Mouse (Mus musculus) right cerebral cortex, postnatal 14 days (tissue): ENCODE measurements around the gene Igsf8.
A peak's percentile ranks its signal among the peaks of the same experiment; 100 is the strongest.

Source experiments
- DNase-seq: peaks from one replicate; pipeline ENCODE4 v3.0.0; 2022

Gene Igsf8

DNA sequence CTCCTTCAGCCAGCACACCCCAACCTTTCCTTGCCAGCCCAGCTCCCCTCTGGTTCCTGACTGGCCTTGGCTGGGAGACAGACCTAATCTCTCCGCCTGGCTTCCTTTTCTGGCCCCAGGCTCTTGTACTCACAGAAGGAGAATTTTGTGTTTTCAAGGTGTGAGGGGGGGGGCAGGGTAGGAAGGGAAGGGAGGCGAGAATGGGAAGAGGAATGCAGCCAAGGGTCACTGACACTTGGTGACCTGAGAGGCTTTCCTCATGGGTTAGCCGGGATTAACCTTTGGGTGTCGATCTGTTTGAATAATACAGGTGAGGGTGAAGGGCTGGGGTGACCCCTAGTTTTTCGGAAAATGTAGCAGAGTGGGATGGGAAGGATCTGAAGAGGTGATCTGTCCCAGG, 12.7 kb downstream of the Igsf8 start:
- DNase-seq: no peak

DNA sequence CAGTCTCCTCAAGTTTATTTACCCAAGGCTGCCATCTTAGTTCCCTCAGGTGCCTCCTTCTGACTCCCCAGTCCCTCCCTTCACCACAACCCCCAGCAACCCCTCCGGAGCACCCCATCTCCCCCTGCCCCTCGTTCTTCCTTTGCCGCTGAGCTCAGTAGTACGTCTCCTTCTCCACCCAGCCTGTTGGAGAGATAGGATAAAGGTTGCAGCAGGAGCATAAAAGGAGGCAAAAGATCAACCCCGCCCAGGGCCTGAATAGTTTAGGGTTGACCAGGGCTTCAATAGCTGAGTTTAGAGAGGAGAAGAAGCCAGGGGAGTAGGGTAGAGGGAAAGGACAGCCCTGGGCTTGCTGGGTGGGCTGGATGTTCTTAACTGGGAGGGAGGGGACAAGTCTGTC, 13.1 kb downstream of the Igsf8 start:
- DNase-seq: no peak

DNA sequence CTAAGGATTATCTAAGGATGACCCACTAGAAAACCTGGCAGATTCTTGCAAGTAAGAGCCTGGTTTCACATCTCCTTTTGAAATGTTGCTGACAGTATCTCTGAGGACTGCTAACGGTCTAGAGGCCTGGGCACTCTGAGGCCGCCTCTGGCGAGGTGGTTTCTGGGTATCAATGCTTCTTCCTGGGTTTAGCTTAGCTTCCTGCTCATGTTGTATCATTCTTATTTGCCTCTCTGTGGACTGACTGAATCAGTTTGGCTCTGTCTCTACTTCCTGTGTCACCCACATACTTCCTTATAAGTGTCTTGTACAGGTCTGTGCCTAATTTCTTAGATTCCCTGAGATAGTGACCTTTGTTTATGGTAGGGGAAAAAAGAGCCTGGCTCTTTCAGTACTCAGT, 15.7 kb downstream of the Igsf8 start:
- DNase-seq: no peak

DNA sequence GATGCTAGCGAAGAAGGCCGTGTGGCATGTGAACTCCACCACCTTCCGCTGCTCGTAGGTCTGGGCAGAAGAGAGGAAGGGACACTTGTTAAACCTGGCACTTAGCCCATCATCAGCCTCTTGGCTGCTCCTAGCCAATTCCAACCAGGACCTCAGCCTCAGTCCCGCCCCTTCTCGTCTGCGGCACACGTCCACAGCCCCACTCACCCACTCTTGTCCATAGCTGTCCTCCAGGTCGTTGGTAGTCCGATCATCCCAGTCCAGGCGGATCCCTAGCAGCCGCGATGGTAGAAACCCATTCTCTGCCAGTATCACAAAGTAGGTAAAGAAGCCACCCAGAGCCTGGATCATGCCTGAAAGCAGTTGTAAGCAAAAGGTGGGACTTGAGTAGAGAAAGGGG, 16.9 kb downstream of the Igsf8 start:
- no peak for DNase-seq

DNA sequence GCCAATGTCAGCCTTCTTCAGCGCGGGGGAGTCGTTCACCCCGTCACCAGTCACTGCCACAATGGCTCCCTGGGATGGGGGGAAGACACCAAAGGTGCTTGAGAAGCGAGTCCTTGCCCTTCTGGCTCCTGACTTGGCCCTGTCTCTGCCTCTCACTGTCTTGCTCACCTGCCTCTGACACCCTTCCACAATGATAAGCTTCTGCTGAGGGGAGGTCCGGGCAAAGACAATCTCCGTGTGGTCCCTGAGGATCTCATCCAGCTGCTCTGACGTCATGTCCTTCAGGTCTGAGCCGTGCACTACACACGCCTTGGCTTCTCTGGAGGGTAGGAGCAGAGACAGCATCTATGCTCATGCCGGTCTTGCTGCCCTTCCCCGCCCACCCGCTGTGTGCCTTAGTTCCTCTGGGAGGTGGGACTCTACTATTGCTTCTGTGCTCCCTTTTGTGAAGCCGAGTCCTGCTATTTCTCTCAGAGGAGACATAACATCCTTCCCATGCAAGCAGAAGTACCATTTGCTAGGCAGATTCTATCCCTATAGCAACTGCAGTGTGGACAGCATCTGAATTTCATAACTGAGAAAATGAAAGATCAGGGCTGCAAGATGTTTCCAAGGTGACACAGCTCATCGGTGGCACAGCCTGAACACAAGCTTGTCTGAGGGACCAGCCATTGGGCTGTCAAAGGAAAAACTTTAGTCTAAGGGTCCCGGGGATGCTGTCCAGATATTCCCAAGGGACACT, 18.5 kb downstream of the Igsf8 start:
- no peak for DNase-seq

DNA sequence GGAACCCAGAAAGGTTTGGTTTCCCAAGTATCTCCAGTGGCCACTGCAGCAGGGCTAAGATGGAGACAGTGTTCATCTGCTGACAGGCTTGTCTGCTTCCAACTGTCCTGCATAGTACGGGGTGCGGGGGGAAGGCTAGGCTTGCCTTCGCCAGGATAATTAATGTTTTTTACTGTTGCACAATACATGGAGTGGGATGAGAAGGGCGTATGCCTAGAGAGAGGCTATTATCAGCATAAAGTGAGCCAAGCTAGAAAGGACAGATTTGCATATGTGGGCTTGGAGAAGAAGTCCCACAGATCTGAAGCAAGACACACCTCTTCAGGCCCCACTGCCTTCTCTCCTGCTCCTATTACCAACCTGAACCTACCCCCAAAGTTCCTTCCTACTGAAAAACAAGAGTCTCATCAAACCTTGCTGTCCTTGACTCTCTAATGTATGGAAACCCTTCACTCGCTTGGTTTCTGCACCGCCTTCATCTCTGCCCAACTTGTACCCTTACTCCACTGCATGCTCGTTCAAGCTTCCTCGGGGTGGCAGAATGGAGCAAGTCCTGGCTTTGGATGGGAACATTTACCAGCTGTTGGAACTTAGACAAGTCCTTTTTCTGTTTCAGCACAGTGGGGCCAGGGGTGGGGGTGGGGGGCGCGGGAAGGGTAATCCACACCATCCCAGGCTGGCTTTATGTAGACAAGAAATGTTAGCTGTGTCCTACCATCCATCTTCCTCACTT, 20.2 kb downstream of the Igsf8 start:
- DNase-seq: no peak

DNA sequence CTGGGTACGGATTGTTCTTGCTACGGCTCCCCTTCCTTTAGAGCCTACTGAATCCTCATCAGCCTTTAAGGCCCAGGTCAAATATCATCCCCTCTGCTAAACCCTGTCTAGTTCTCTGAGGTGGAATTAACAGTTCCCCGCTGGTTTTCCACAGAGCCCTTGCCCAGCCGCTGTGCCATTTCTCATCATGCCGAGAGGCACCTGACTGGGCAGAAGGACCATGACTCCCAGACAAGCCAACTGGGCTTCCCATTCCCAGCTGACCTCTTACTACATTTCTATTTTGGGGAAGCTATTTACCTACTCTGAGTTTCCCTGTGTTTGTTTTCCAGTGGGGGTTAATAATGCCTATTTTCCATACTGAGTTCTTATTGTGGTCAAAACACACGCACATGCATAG, 21.6 kb downstream of the Igsf8 start:
- DNase-seq: no peak

DNA sequence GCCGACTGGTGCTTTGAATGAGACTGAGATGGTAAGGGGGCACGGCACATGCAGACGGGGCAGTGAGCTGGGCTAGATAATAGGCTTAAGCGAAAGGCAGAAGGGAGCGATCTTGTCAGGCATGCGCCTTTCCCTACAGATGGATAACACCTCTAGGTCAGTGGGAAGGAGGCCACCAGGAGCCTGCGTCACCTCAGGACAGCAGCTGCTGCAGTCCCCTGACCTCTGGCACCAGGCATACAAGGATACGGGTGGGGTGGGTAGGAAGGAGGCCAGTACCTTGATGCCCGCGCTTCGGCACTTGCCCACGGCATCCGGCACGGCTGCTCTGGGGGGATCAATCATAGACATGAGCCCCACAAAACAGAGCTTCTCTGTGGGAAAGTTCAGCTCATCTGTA, 22.8 kb downstream of the Igsf8 start:
- peak; percentile 2 for DNase-seq

DNA sequence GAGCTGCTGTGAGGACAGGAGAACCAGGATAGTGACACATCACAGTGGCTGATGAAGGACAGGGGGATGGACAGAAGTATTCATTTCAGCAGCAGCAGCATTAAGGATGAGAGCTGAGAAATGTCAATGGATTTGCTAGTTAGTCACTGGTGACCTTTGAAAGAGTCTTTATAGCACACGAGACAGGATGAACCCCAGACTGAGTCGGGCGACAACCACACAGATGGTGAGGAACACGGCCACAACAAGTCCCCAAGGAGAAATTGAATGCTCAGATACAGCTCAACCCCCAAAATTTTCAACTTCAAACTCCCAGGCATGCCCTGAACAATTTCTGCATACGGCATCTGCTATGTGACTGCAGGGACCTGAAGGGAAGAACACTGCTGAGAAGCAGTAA, 25.3 kb downstream of the Igsf8 start:
- DNase-seq: no peak

DNA sequence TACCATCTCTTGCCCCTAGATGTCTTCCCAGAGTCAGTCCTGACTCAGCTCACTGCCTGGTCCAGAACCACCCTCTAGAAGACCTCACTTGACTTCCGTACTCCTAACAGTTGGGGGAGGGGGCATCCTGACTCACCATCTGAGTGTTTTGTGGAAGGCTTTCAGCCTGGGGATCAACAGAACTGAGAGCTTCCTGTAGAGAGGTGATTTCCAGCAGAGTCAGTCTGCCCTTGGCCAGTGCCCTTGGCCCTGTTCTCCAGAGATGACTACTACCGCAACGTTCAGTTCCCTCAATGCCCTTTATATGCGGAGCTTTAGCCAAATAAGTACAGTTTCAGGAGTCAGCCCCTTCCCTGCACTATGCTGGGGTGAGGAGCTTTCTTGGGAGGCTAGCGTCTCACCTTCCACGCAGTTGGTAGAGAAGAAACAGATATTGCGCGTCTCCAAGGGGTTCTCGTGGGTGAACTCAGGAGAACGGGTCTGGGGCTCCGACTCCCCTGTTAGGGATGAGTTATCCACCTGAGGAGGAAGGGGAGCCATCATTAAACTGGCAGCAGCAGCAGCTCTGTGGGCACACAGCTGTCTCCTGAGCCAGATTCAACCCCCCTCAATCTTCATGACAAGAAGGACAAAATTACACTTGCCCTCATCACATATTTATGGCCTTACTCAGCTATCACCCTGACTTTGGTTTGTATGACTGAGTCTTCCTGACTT, 27.6 kb downstream of the Igsf8 start:
- DNase-seq: no peak

DNA sequence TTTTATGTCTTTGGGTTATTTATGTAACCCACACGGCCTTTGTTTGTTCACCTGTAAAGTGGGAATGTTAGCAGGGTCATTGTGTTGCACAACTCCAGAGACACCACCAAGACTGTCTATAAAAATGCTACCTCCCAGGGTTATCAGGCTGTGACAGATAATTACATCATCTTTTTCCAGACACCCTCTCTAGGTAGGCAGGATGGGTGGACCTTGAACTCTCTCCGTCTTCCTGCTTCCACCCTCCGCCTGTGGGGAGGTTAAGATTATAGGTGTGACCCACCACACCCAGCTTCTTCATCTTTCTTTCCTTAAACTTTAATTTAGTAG, 28.1 kb downstream of the Igsf8 start:
- DNase-seq: no peak

DNA sequence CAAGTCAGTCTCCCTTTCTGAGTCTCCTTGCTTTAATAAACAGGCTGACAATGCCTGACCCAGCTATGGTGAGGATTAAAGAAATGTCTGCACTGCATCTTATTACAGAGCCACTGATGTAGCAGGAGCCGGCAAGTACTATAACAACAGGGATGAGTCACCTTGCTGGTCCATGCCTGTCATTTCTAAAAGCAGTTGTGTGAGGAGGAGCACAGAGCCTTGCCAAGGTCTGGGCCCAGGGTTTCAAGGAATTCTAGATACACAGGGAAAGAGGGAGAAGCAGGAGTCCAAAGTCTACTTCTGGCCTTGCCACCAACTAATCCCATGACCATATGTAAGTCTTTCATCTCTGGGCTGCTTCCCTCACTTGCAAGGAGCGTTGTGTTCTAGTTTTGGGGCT, 31.4 kb downstream of the Igsf8 start:
- DNase-seq: no peak

DNA sequence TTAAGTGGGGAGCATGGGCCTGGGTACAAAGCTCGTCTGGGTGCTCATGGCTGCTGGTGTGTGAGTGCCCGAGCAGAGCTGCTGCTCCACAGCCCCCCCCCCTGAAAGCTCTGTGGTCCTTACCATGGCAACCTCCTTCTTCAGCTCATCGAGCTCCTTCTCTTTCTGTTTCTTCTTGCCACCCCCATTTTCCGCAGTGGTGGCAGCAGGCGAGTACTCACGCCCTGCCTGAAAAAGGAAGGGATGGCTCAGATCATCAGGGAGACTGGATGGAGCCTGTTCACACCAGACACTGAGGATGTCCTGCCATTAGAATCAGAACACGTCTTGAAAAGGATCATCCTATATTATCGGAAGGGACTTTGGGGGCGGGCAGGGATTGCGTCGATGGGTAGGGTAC, 32.0 kb downstream of the Igsf8 start:
- no peak for DNase-seq

DNA sequence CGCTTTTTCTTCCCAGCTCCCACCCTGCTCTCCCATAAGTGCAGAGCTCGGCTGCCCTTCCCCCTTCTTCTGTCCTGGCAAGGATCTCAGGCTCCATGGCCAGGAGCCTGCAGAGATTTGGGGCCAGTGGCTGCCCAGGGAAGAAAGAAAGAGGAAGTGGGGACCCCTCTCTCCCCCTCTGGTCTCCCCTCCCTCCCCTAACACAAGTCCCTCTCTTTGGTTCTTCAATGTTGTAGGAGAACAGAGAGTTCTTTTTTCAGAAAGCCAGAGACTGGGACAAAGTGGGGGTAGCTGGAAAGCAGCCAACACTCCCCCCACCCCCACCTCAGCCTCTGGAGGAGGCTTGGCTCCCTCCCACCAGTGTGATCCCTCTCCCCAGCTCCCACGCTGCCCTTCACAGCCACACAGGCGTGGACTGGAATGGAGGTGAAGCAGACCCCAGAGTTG, 34.3 kb downstream of the Igsf8 start:
- DNase-seq: peak; percentile 51

DNA sequence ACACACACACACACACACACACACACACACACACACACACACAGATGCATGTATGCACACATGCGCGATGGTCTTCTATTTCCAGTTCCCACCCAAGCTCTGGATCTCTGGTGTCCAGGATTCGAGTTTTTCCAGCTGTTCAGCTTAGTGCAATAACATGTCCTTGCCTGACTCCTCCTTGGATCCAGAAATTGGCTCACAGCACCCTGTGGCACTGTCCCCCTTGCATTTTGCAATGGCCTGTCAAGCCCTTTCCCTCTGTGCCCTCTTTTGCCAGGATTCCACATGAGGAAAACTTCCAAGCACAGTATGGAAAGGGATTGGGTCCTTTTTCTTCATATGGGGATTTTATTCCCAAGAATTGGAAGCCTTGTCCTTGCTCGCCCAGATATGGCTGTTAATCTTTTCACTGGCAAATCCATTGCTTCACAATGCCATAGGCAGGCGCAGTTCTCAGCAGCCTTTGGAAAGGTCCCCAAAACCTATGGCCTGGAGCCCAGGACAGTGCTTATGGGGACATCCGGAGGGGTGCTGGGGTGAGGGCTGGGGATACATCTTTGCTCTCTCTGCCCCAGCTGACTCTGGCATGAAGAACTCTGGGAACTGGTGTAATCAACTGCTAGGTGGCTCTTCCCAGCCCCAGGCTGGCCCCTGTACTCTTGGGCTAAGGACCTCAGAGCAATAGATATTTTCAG, 35.5 kb downstream of the Igsf8 start:
- DNase-seq: no peak

DNA sequence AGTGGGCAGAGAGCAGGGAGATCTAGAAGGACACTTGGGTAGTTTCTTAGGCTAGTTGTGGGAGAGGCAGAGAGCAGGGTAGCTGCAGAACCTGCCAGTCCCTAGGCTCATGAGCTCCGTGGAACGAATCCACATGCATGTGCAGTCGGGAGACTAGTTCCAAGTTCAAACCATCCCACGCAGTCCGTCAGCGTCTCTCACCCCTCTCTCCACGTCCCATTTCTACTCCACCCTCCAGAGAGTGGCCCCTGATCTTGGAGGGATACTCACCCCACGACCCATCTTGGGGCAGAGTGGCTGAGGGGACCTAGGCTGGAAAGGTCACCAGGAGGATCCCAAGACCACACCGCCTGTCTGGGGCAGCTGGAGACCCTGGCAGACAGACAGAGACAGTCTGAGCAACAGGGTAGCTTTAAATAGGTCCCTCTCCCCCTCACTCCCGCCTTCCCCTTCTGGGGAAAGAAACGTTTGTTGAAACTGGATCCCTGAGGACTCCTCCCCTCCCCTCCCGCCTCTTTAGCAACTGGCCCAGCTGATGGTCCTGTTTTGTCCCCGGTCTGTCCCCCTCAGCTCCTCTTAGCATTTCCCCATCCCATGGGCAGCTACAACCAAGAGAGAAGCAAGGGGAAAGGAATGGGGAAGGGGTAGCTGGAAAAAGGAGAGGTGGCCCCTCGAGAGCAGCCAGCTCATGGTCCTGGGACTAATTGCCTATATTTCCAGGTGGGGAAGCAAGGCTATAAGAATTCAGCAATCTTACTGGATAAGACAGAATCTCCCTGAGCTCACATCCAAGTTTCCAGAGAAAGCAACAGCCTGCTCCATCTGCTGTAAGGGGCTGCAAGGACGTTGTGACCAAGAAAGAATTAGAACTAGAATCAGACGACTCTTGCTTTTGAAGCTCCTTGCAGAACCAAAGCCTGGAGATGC, 36.4 kb downstream of the Igsf8 start, which contains the start of gene Atp1a2:
Gene Atp1a2 (minus strand): TSS at position 454 of the 927 bp plus-strand sequence.
- DNase-seq: peak; percentile 57

DNA sequence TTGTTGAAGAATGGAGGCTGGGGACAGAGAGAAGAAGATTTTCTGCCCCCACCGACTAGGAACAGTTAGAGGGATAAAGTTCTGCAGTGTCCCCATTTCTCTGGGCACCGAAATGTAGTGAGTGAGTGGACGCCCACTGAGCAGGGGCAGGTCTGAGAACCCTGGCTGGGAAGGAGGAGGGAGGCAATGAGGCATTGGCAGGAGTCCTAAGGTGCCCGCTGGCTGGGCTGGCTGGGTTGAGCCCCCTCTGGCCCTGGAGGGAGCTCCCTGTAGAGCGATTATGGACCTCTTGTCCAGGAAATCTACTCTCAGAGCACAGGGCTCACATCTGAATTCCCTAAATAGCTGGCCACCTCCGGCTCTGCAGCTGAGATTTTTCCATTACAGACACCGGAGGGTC, 38.1 kb downstream of the Igsf8 start:
- no peak for DNase-seq

DNA sequence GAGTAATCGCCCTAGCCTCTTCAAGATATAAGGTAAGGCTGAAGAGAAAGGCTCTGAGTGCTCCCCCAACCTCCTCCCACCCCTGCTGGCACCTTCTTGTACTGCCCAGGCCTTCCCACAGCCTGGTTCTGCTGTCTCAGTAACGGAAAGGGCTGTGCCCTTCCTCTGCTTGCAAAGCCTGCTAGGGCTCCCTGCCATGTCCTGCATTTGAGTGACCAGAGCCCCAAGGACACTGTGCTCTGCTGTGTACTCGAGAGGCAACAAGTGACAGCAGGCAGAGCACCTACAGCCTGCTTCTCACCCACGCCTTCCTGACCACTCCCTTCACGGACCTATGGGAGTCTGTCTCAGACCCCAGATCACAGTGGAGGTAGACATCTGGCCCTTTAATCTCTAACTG, 38.8 kb downstream of the Igsf8 start:
- no peak for DNase-seq

DNA sequence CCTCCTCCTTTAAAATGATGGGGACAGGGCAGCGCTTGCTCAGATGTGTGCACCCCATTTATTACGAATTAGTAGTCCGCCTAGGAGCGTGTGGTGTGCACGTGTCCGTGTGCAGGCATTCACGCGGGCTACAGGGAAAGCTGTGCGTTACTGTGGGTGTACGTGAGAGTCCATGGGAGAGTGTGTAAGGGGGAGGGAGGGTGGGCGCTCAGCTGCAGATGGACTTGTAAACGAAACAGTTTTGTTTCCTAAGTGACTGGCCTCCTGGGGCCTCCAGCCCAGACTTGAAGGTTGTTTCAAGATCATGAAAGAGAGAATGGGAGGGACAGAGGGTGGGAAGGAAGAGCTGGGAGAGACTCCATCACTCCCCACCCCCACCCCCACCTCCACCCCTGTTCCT, 39.7 kb downstream of the Igsf8 start:
- no peak for DNase-seq

DNA sequence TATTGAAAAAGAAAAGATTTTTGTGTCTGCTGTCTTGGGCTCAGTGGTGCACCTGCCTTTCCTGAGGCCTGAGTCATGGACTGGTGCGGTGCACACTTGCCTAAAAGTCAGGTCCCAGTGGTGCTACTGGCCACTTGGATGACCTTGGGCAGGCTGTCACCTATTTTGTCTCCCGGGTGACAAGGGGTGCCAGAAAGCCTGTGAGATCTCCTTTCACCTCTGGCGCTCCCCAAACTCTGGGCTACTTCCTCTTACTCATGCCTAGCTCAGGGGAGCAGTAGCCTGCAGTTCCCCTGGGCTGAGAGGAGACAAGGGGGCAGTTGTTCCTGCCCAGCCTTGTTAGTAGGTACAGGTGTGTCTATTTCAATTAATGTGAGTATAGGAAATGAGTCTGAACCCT, 40.9 kb downstream of the Igsf8 start:
- no peak for DNase-seq

DNA sequence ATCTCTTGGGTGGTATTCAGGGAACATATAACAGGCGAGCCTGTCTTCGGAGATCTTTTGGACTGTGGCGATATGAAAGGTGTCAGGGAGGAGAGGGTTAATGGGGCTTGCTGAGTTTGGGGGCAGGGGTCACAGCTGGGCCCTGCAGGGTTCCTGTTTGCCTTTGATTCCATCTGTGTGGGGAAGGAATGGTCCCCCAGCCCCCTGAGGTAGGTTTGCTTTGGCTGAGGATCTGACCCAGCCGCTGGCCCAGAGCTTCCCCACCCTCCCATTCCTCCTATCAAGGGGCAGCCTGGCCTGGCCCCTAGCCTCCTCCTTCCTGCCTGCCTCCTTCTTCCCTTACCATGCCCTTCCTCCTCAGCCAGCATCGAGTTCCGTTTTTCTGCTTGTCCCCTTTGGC, 41.4 kb downstream of the Igsf8 start:
- DNase-seq: no peak

DNA sequence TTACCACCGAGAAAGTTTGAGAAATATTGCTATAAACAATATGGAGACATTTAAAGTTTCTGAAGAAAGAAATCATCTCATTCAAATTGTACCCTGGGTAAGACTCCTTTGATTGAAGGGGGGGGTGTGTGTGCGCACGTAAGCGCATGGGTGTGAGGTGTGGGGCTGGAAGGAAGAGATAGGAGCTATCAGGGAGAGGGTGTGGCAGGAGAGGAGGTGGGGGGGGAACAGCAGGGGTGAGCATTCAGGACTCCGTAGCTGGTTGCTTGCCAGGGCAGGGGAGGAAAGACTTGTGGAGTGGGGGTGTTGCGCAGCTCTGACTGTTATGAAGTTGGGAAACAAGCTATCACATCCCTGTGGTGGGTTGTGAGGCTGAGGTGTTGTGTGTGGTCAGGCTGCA, 43.0 kb downstream of the Igsf8 start:
- DNase-seq: no peak
